Mouse (Mus musculus) embryo, embryonic 10.5 days (tissue): Measurements from ENCODE around the gene Rsu1.
A peak's percentile ranks its signal among the peaks of the same experiment; 100 is the strongest.

Experiments
- DNase-seq: peaks from one replicate; pipeline ENCODE4 v3.0.0-alpha.2; 2015; ENCODE audit warnings: low spot score

Rsu1 gene

GRCm38 (mm10) chr2:13271165-13271957 lies at the start of gene Rsu1:
Gene Rsu1, minus strand, starts transcription at chr2:13271415.
- DNase-seq: peak; percentile 100

DNA sequence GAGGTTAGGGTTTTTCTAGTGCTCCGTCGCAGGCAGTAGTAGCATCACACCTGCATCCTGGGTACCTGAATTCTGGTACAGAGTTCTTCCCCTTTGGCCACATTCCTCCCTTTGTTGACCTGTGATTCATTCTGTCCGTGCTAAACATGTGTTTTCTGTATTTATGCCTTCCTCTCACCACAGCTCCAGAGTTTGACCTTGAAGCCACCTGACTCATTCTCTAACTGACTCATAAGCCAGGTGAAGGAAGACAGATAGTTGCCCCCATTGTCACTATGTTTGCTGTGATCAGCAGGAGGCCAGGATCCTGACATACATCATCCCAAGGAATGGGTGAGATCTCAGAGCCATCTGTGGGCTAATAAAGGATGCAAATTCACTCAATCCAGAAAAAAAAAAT lies 32.2 kb upstream of the Rsu1 start:
- no peak for DNase-seq

DNA sequence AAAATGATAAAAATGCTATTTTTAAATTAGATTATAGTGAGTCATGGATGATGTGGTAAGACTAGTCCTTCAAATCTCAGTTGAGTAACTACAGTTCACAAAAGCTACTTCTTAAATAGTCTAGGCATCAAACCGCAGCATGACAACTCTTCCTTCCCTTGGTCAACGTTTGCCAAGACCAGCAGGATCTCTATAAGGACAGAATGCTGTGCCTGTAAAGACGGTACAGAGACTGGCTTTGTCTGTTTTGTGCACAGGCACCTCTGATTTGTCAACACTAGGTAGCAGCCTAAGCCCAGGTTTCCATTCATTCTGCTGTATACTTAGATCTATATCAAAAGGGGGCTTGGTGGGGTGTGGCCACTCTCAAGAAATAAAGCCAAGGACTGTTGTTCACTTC lies 27.8 kb upstream of the Rsu1 start:
- peak; percentile 59 for DNase-seq

DNA sequence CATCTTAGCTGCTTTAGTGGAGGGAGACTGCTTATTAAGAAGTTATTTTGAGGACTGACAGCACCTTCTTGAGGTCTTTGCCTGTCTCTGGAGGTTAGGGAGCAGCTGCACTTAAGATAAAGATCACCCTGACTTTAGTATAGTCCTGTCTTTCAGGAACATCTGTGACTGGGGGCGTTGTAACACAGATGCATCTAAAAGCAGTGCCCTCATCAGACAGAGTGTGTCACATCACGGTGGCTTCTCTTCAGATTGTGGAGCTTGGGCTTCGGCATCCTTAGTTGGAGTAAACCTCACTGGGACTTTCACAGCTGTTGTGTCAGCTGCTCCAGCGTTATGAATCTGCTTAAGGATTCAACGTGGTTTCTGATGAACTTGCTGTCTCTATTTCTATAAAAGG lies 26.5 kb upstream of the Rsu1 start:
- DNase-seq: no peak

DNA sequence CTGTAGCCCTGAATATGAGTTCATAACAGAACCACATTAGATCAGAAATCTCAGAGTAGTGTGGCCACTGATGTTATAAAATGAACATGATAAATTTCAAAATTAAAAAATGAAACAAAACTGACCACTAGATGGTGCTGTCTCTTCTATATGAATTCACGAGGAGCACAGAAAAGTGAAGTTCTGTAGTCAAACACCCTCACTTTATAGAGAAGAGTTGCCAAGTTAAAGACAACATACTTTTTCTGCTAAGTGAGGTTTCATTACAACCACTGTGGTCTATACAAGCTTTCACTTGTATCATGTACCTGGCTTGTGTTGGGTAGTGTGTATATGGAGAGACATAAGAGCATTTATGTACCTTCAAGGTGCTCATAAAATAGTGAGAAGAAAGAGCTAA lies 19.4 kb upstream of the Rsu1 start:
- peak; percentile 84 for DNase-seq

DNA sequence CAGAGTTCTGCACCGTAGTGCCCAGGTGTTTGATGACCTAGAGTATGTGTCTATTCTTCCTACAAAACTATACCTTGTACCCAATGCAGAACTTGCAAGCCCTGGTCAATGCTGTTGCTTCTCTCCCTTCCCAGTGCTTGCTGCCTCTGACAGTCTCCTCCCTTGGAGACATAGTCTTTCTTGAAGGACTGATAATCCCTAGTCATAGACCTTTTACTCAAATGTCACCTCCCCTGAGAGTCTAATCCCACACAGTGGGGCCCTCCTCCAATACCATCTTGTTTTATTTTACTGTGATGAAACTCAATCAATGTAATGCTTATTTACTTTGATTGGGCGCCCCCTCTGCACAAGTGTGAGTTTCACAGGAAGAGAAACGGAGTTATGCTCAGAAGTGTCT lies 18.9 kb upstream of the Rsu1 start:
- no peak for DNase-seq

GRCm38 (mm10) chr2:13278114-13278862 lies 7.1 kb upstream of the Rsu1 start:
- DNase-seq: peak; percentile 73

DNA sequence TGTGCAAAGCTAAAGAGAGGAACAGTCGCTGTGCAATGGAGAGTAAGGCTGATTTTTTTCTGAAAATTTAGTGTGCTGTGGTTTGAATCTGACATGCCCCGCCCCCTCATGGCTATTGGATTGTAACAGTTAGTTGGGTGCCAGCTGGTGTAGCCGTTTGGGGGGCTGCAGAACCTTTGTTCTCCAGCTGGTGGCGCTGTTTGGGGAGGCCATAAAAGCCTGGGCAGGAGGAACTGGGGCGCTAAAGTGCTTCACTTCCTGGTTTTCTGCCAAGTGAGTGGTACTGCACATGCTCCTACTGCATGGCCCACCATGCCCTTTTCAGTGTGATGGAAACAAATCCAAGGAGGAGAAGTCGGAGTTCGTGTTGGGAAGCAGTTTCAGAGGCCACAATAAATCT lies 4.7 kb upstream of the Rsu1 start:
- DNase-seq: no peak

DNA sequence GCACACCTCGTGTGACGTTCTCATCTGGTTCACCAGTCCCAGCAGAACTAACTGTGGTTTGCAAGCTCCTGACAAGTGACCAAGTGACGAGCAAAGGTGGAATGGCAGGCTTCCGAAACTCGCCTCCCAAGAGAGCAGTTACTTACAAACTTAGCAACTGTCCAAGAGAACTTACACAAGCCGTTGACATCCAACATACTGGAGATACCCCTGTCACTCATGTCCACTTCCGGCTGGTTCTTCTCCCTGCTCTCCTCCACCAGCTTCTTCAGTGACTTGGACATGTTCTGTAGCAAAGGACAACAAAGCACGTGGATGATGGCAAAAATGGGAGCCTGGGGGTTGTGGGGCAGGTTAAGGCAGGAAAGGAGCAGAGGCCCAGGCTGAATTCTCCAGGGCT lies 479 bp downstream of the Rsu1 start:
- no peak for DNase-seq

DNA sequence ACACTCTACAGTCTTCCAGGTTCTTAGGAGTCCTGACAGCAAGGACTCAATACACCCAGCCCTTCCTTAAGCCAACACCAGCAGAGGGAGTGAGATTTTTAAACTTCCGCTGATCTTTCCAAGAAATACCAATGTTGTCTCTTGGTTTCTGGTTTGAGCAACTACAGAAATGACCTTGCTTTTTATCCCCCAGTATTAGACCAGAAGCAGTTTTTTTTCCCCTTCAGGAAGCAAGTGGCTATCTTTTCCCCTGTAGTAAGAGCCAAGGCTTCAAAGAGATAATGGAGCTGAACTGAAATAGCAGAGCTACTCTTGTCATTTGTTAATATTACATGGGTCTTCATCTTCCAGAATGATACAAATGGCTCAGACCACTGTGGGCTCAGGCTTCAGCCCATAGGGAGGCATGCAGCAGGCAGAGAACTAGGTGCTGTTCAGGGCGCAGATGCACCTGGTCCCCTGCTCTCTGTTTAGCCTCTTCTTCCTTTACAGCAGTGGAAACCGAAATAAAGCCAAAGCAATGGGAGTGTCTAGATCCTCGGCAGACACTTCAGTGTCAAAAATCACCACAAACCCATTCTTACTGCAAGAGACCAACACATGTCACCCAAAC lies 2.4 kb downstream of the Rsu1 start:
- DNase-seq: no peak

GRCm38 (mm10) chr2:13264875-13265274 lies 6.3 kb downstream of the Rsu1 start:
- DNase-seq: peak; percentile 81

GRCm38 (mm10) chr2:13263150-13263549 lies 8.1 kb downstream of the Rsu1 start:
- DNase-seq: no peak

- DNase-seq: no peak
Observed at GRCm38 (mm10) chr2:13258606-13259005, 12.6 kb downstream of the Rsu1 start.

DNA sequence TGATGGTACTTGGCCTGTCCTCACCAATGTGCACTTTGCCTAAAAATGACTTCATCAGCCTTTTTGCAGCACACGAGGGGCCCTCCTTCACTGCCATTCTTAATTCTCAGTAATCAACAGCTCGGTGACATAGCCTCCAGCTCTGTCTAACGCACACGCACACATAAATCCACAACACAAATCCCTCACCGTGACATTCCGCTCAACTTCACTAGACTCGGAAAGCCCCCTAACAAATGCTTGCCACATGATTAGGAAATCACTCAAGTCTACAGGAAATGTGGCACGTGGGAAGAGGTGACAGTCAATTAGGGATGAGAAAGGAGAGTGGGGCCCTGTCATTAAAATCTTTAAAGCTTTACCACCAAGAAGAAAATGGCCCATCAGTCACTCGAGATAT lies 30.5 kb downstream of the Rsu1 start:
- DNase-seq: no peak

DNA sequence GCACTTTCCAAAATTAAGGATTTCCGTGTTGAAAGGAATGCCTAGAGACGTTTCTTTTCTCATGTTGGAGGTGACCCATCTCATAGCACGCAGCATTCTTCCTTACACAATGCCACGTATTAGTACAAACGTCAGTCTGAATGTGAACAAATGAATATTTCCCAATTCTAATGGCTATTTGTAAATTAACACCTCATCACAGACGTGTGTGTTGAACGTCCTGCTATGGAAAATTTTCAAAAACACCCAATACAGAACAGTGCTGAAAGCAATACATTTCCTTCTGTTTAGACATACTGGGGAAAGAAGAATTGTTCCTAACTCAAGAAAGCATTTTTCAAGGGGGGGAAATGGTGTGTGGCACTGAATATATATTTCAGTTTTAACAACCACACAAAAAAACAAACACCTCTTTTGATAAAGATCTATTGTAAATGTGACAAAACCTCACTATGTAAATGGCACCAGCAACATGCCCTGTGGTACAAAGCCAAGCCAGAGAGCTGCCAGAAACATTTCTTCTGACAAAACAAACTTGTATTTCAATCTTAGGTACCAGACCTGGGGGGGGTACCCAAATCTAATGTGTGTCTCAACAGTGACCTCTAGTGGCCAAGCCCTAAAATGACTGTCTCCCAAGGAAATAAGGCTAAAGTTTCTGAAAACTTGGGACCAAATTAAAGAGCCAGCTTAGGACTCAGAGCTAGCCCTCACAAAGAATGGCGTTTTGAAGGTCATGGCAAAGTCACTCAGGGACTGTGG lies 33.9 kb downstream of the Rsu1 start:
- DNase-seq: peak; percentile 84

GRCm38 (mm10) chr2:13235696-13236095 lies 35.5 kb downstream of the Rsu1 start:
- no peak for DNase-seq

DNA sequence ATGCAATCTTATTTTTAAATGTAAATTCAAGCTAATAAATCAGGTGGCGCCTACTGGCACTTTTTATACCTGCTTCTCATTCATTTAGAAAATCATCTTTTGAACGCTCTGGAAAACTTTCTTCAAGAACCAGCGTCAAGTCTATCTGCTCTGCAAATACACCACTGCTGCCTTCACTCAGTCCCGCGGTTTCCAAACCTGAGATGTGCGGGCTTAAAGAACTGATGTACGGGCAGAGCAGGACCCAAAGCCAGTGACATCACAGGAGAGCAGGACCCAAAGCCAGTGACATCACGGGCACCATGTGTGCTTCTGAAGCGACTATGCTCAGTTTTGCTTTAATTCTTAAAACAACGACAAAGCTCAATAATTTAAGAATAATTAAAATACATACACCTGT lies 36.4 kb downstream of the Rsu1 start:
- DNase-seq: no peak

DNA sequence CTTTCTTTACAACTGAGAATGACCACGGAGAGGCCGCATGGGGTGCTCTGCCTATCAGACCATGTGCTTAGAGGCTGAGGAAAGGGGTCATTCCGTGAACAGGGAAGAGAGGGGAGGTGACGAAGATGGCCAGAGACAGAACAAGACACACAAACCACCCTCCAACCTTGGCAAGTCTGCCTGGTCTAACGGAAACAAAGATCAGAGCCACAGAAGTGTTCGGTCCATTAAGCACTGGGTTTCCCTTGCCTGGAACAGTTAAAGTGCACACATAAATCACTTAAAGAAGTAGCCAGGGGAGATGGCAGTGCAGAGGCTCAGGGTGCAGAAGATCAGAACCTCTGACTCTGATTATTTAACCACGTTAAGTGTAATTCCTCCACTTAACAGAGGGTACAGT lies 37.3 kb downstream of the Rsu1 start:
- peak; percentile 44 for DNase-seq

GRCm38 (mm10) chr2:13233254-13233835 lies 37.9 kb downstream of the Rsu1 start:
- DNase-seq: no peak

DNA sequence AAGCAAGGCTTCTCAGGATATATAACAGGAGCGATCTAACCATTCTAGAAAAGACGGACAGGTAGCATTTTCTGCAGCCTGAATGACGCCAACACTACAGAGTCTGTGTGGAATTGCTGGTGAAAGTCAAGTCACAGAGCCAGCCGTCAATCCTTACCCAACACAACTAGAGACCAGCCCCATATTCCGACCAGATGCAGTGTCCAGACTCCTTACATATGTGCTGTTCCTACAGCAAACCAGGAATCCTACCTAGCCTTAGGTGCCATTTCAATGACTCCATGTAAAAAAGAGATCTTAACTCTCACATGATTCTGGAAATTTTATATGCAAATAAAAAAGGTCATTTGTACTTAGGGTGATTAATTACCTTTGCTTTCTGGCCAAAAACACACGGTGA lies 38.9 kb downstream of the Rsu1 start:
- no peak for DNase-seq

GRCm38 (mm10) chr2:13229686-13230085 lies 41.5 kb downstream of the Rsu1 start:
- DNase-seq: no peak

DNA sequence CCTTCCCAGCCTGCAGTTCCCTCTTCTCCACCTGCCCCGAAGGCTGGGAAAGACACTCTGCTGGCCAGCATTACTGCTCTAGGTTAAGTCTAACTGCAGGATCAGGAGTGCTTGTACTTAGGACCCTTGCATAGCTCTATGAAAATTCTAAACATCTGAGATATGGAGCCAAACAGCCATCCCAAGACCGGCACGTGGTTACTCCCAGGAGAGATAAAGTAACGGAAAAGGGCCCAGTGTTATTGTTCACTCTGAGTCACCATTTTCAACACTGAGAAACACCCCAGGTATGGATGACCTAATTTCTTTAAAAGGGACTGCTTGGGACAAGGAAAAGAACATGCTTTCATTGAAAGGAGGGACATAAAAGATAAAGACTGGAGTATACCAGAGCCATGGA lies 45.2 kb downstream of the Rsu1 start:
- no peak for DNase-seq
